Mouse (Mus musculus) lung, postnatal 25 days (tissue): ENCODE measurements around the gene Marf1.
"Not testable (repeated sequence)": the region's sequence is repeated elsewhere in the genome, so short reads cannot be mapped to it uniquely, and the experiment has no call there.

Experiments
- DNase-seq: peaks from one replicate; pipeline ENCODE4 v3.0.0; 2022; ENCODE audit warnings: low spot score

Gene Marf1

GRCm38 (mm10) chr16:14137976-14138561 lies 25.1 kb downstream of the Marf1 start:
- DNase-seq = peak; percentile 20

- DNase-seq = no peak
Measured at GRCm38 (mm10) chr16:14135014-14135413, 28.1 kb downstream of the Marf1 start.

DNA sequence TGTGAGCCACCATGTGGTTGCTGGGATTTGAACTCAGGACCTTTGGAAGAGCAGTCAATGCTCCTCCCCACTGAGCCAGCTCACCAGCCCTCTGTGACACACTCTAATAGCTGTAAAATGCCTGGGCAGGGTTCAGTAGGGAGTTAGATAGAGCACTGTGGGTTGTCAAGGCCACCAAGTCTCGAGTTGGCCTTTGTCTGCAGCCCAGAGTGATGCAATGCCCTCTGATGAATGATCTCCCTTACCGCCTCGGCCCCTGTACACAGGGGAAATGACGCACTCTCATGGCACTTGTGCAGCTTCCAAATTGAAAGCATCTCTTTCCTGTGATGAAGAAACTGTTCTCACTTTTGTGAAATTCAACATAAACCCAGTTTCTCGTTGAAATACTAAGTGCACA lies 31.3 kb downstream of the Marf1 start:
- DNase-seq = peak; percentile 24

GRCm38 (mm10) chr16:14131376-14131775 lies 31.8 kb downstream of the Marf1 start:
- DNase-seq = peak; percentile 38

DNA sequence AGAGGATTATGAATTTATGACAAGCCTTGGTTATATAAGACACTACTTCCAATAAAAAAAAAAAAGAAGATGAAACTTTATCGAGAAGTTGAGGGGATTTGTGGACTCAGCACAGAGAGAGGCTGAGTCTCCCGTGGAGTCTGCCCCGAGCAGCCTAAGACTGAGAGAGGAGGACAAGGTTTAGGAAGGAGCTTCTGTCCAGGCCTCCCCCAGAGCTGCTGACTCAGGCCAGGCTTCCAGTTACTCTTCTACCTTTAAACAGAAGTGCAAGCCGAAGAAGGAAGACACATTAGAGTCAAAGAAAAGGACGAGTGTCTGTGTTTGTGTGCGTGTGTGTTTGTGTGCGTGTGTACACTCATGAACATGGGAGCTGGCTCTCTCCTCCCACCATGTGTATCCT lies 32.4 kb downstream of the Marf1 start:
- DNase-seq = no peak

GRCm38 (mm10) chr16:14128977-14129376 lies 34.2 kb downstream of the Marf1 start:
- DNase-seq = no peak

DNA sequence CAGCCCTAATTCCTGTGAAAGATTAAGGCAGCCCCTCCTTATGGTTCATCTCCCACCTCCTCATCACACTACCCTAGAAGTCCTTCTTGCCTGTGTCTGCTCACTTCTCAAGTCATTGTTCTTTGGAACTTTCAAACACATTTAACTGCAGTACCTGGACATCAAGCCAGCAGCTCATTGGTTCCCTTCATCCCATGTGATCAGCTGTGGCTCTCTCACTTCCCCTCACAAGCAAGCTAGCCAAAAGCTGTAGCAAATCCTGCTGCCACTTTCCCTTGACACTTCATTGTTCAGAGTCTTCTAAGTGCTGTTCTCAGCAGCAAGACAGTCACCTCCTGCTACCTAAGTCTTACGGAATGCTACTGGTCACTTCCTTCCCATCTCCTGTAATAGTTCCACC lies 37.9 kb downstream of the Marf1 start:
- DNase-seq = no peak

GRCm38 (mm10) chr16:14124709-14125108 lies 38.4 kb downstream of the Marf1 start:
- DNase-seq = peak; percentile 19

- no peak for DNase-seq
Measured at GRCm38 (mm10) chr16:14123901-14124300, 39.2 kb downstream of the Marf1 start.

DNA sequence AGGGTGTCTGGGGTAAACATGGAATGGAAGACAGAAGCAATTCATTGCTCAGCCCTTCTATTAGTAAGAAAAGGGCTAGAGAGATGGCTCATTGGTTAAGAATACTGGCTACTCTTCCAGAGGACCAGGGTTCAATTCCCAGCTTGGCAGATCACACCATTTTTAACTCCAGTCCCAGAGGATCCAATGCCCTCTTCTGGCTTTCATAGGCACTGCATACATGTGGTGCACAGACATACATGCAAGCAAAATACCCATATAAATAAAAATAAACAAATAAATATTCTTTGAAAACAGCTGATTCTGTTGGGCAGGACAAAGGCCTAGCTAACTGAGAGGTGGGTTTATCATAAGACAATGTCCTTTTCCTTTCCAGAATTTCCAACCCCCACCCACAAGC lies 40.6 kb downstream of the Marf1 start:
- DNase-seq = no peak

DNA sequence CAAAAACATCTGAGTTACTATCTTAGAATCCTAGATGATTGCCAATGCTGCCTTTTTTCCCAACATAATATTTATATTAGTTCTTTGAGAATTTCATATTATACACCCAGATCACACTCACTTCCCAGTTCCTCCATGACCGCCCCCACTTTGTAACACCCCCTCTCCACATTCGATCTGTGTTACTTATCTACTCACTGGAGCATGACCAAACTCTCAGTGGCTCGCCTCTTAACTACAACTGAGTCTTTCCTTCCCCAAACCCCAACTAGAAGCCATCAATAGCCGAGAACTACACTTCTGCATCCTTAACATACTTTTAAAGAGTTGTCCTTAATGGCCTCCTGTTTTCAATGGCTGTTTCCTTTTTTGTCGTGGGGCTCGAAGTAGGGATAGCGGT lies 41.6 kb downstream of the Marf1 start:
- no peak for DNase-seq

DNA sequence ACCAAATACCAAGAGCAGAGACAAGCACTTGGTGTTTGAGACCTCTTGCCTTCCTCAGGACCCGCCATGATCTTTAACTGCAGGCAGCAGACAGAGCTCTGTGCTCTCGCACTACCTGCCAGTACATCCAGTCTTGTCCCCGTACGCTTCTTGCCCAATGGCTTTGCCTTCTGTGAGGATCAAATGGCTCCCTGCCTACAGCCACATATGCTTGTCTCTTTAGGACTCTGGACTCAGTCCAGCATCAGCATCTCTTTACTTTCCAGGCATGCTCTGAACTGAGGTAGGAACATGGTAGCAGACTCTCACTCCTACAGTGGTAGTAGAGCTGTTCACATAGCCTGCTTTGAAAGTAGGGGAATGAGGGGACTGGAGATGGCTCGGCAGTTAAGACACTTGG lies 42.2 kb downstream of the Marf1 start:
- DNase-seq = no peak

DNA sequence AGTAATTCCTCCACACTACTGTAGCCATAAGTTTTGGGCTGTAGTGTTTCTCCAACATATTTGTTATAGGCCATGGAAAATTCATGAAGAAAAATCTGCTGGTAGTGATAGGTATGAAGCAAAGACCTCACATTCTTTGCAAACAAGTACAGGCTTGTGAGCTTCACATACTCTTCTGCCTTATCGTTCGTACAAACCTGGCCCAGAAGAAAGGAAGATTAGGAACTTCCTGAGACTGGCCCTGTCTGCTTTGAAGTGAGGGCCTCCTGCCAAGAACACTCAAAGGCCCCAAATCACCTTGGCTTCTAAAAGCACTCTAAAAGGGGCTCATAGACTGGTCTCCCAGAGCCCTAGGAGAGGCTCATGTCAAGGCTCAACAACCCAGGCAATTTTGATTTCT lies 45.9 kb downstream of the Marf1 start:
- no peak for DNase-seq

DNA sequence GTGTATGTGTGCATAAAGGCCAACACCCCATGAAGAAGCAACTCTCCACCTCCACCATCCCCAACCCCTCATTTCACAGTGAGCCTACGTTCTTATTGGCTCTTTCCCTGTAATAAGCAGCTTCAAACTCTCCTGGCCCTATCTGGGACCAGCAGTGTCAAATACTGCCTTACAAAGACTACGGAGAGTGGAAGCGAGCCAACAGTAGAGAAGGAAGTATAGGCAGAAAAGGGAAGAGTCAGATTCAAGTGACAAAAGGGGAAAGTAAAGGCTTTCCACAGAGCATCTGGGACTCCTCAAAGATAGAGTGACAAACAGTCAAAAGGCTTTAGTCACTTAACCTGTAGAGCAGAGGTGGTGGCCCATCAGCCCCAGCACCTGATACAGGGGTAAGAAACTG lies 50.4 kb downstream of the Marf1 start:
- no peak for DNase-seq

- no peak for DNase-seq
Measured at GRCm38 (mm10) chr16:14112133-14112532, 51.0 kb downstream of the Marf1 start.

DNA sequence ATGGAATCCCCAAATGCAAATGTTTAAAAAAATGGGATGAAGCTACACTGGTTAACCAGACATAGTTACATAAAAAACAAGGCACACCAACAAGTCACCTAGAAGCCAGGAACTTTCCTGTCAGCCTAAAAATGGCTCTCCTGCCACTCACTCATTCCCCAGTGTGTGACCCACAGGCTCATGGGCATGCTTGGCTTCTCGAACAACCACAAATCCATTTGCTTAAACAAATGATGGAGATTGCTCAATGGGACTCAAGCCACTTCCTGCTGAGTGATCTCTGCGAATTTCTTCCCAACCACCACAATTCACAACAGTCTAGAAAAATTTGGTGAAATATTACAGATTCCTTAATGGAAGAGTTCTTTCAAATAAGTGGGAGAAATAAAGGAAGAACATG lies 52.2 kb downstream of the Marf1 start:
- DNase-seq = peak; percentile 28

- DNase-seq = no peak
Measured at GRCm38 (mm10) chr16:14109651-14110230, 53.4 kb downstream of the Marf1 start.

DNA sequence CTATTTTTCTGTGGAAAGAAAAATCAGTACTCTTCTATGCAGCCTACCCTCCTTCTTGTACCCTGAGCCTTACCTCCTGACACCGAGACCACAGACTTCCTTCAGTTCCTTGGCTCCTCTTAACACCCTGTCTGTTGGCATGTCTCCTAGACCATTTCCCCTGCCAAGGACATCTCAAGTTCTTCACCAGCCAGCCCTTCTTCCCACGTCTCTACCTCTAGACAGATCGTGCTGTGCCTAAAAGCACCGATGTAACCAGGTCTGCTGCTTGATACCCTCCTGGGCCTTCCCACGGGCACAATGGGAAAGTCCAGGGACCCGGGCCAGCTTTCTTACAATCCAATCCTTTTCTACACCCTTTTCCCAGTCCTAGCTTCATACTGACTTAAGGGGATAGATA lies 57.3 kb downstream of the Marf1 start:
- DNase-seq = no peak

GRCm38 (mm10) chr16:14091771-14092170 lies 71.4 kb downstream of the Marf1 start:
- DNase-seq = no peak

DNA sequence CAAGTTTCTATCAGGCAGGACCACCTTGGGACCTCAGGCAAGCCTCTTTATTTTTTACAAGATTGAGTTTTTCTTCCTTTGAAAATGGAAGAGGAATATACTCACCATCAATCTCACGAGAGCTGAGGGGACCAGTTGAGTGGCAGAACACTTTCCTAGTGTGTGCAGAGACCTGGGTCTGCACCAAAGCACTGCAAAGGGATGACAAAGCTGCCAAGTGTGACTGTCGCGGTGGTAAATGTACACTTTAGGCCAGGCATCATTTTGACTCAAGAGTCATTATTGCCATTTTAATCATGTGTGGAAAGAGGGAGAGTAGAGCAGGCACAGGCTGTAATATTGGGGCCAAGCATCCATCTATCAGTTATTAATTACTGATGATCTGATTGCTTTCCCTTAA lies 73.9 kb downstream of the Marf1 start:
- DNase-seq = no peak

DNA sequence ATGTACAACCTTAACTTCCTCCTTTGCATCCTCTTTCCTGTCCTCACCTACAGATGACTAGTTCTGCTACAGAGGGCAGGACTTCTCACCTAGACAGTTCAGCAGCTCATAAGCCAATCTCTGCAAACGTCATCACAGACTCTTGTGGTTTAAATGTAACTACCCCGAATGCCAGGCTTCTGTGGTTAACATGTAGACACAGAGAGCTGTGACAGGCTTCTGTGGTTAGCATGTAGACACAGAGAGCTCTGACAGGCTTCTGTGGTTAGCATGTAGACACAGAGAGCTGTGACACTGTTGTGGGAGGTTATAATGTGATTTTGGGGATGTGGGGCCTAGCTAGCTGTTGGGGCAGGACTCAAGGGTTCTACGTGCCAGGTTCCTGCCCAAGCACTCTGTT lies 74.9 kb downstream of the Marf1 start:
- DNase-seq = peak; percentile 34

DNA sequence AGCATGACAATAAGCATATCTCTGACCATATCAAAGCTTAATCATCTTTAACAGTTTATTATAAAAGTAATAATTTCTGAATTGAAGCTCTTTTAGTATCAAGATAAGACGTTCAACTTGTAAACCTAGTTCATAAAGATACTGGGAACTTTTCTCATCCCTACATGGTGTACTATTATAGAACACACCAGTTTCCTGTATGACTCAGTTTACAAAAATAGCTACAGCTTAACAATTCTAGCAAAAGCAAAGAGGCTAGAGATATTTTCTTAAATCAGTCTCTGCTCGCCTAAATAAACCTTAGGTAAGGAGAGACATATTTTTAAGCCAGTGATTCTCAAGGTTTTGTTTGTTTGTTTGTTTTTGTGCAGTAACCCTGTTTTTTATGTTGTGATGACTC lies 80.2 kb downstream of the Marf1 start:
- no peak for DNase-seq

GRCm38 (mm10) chr16:14070471-14071169 lies 92.5 kb downstream of the Marf1 start:
- DNase-seq = no peak

- DNase-seq = not testable (repeated sequence)
Measured at GRCm38 (mm10) chr16:14068701-14069100, 94.5 kb downstream of the Marf1 start.
